Mouse (Mus musculus) cerebellum, postnatal 14 days (tissue): Measurements from ENCODE around the gene Sdad1.

Experiments used
- DNase-seq, 2 experiments: peaks; one replicate each; pipeline ENCODE4 v3.0.0; 2021; ENCODE audit warnings: mixed read lengths in 2 of 2

The Sdad1 gene

DNA sequence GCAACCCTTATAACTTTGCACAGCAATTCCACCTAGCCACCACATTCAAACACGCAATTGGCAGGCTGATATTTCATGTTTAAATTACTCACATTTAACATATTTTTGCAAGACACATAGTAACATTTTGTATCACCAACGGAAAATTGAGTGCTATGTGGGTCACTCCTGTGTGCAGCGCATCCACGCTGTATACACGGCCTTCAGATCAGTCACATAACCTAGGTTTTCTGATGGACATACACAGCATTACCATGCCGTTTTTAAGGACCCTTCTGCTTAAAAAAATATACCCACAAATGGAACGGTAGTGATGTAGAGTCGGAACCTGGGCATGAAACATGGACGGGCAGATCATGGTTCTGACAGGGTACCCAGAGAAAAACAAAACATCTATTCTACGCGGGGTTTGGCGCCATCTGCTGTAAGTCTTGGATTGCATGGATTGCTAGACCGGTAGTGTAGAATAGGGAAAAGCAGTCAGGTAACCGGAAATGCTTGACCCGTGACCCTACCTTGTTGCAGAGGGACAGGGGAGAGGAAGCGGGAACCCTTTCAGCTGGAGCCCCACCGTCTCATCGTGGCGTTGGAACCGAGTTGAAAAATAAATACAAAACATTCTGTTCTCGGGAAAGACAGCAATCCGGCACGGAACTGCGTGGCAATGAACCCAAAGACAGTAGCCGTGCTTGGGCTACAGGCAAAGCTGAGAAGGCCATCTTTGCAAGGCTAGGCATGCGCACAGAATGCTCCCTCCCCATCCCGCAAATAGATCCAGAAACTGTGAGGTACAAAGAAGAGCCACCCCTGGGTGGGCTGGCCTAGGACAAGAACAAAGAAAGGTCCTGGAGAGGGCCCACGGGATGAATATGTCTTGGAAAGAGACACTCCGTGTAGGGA lies 70.7 kb downstream of the Sdad1 start:
- DNase-seq = peak; percentile 87 to 90

GRCm38 (mm10) chr5:92234939-92235557 lies 75.2 kb downstream of the Sdad1 start:
- no peak for DNase-seq
